Mouse (Mus musculus) brain, adult 10 weeks (tissue): ENCODE data around the gene Olfr531. TPM values are rescaled to one million over a fixed set of nuclear protein-coding genes. Genes with fewer than 3 reads are reported as not detected.

Source experiments
- polyA plus RNA-seq: library from polyadenylated mRNA; stranded (reverse); fragments of 350-450 nt; fragmentation: Illumina TruSeq; extraction: RNeasy Lipid Tissue Mini Kit (QIAGEN cat#74804); gene quantifications from one replicate; pipeline ENCODE4 v1.2.3, GENCODE M21; 2015; ENCODE audit warnings: low read depth, low replicate concordance

Olfr531 gene
- not detected for polyA plus RNA-seq

GRCm38 (mm10) chr7:140402818-140403217 is at the start of gene Olfr531:
Gene Olfr531, minus strand, starts transcription at chr7:140402918.

DNA sequence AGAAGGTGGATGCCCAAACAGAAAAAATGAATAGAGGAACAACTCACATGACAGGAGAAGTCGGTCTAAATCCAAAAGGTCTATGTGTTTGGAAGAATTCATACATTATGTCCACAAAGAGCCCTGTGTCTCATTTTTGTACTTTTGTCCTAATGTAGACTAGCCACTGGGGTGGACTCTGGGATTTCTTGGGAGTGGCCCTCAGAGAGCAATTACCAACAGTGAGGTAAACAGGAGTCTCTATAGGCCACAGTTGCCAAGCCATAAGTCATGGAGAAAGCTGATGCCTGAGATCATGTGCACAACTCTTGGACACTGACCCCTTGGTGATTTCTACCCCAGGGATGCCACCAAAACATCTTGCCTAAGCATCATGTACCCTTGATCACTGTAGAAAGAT is 18.8 kb upstream of the Olfr531 start, which contains the start of gene Olfr532:
Gene Olfr532 (minus strand): TSS at position 101 of the 400 bp plus-strand sequence.

DNA sequence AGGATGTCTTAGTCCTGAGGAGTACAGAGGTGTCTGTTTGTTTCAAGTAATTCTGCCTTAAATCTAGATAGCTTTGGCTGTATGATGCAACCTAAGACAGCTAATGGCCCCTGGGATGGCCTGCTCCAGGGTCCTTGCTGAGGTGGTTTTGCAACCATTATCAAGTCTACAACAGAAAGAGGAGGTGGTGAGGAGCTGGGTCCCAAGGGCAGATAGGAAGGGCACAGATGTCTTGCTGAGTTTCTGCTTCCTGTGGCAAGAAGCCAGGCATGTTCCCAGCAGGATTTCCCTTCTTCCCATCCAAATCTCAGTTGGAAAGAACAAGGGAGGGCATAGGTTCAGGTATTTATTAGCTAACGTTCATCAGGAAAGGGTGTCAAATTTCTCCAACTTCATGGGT is 26.5 kb downstream of the Olfr531 start, which contains the start of gene Olfr530:
Gene Olfr530 (minus strand): TSS at position 101 of the 400 bp plus-strand sequence.

DNA sequence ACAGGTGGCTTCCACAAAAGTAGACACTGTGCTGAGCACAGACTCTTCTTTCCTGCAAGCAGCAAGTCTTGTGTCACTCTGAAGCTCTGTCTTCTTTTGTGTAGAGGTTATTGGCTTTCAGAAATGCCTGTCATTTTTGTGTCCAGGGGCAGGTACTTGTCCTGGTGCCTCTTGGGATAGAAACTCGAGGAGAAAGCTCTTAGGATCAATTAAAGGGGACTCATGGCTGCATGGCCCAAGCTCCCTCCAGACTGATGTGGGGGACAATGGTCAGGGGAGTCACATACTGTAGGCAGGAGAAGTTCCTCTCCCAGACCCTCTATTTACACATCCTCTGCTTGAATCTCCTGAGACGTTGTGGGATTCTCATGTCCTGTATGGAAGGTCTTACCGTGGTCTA is 41.1 kb downstream of the Olfr531 start, which contains the start of gene Olfr60:
Gene Olfr60 (minus strand): TSS at position 101 of the 400 bp plus-strand sequence.

Other genes starting within 250 kb of the Olfr531 start
- gene Sprn, start 248.0 kb downstream of the Olfr531 start, polyA plus RNA-seq: 96.6 TPM
- gene Olfr522, start 238.2 kb downstream of the Olfr531 start, polyA plus RNA-seq: not detected
- gene Olfr523, start 229.7 kb downstream of the Olfr531 start, polyA plus RNA-seq: not detected
- not detected for gene Olfr524, start 197.0 kb downstream of the Olfr531 start, polyA plus RNA-seq
- not detected for gene Cd163l1, start 184.7 kb downstream of the Olfr531 start, polyA plus RNA-seq
- not detected for gene 5830411N06Rik, start 155.6 kb downstream of the Olfr531 start, polyA plus RNA-seq
- gene Olfr525, start 82.1 kb downstream of the Olfr531 start, polyA plus RNA-seq: not detected
- gene Olfr527, start 68.9 kb downstream of the Olfr531 start, polyA plus RNA-seq: not detected
- not detected for gene Olfr60, start 41.2 kb downstream of the Olfr531 start, polyA plus RNA-seq
- not detected for gene Olfr530, start 26.6 kb downstream of the Olfr531 start, polyA plus RNA-seq
- not detected for gene Olfr532, start 18.7 kb upstream of the Olfr531 start, polyA plus RNA-seq
- not detected for gene Olfr533, start 60.5 kb upstream of the Olfr531 start, polyA plus RNA-seq
- not detected for gene Olfr535, start 81.3 kb upstream of the Olfr531 start, polyA plus RNA-seq
- not detected for gene Olfr536, start 104.5 kb upstream of the Olfr531 start, polyA plus RNA-seq
- gene Olfr538, start 165.0 kb upstream of the Olfr531 start, polyA plus RNA-seq: not detected
- not detected for gene Olfr46, start 198.4 kb upstream of the Olfr531 start, polyA plus RNA-seq
- not detected for gene Olfr61, start 226.1 kb upstream of the Olfr531 start, polyA plus RNA-seq
- gene Olfr53, start 243.5 kb upstream of the Olfr531 start, polyA plus RNA-seq: not detected